Mouse (Mus musculus) yolk sac, embryonic 10.5 days (tissue): Measurements from ENCODE around the gene Fam189a2.

Experiments used
- DNase-seq: peaks from one replicate; pipeline ENCODE4 v3.0.0-alpha.2; 2017; ENCODE audit warnings: low spot score

Fam189a2 gene

GRCm38 (mm10) chr19:24030871-24031556, at the start of gene Fam189a2:
Gene Fam189a2 (minus strand): TSS chr19:24031019.
- peak; percentile 47 for DNase-seq

DNA sequence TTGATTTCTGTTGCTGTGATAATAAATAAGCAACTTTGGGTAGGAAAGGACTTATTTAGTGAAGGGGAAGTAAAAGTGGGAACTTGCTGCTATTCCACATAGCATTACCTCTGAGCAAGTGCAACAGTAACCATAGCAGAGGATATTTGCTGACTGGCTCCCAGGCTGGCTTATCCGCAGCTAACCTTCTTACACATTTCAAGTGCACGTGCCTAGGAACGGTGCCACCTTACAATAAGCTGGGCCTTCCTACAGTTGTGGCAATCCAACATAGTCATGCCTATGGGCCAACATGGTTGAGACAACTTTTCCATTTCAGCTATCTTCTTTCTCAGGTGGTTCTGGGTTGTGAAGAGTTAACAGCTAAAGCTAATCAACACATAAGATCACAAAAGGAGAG, 46.8 kb upstream of the Fam189a2 start:
- DNase-seq, result no peak

- DNase-seq, result no peak
These were observed 45.7 kb upstream of the Fam189a2 start for GRCm38 (mm10) chr19:24076536-24076935.

DNA sequence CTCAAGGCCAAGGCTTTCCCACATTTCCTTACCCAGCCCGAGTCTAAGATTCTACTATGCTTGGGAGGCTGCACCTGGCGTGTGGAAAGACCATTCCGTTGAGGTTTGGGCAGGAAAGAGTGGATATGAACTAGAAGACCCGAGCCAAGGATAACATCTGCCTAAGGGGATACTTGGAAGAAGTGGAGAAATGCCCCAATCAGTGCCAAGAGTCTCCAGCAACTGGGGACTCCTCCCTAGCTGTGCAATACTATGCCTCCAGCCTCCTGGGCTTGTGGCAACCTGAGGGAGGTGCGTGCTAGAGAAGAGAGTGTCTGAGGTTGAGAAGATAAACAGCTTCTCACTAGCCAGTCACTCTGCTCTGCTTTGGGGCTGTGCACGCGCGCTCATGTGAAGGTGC, 45.1 kb upstream of the Fam189a2 start:
- no peak for DNase-seq

DNA sequence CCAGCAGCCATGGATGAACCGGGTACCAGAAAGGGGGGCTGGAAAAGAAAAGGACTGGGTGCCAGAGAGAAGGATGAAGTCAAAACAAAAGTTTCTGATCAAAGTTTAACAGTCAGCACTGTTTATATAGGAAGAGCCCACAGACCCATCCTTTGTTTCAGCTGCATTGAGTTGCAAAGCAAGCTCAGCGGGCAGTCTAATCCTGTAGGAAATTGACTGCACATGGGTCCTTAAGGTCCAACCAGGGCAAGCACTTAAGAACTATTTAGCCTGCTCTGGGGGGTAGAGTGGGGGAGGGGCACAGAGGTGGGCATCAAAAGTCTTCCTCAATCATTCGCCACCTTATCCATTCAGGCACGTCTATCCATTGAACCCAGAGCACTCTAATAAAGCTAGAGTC, 42.3 kb upstream of the Fam189a2 start:
- no peak for DNase-seq

DNA sequence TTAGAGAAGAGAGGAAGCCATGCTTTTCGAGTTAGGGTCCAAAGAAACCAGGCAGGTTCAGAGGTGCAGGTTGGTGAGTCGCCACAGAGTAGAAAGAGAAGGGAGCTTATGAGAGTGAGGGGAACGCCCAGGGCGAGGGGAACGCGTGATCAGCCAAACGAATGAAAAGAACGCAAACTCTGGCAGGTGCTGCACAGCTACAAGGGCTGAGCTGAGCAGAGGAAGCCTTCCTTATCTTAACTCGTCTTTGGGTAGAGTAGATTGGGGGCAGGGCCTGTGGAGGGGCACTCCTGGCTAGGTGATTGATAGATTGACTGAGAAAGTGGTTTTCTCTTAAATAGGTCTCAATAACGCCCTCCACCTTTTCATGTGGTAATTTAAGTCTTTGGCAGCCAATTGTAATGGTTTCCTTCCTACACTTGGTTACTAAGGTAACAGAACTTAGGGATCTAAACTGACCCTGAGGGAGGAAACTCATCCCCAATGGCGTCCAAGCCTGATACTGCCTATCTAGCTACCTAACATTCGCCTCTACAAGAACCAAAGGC, 33.6 kb upstream of the Fam189a2 start:
- no peak for DNase-seq

DNA sequence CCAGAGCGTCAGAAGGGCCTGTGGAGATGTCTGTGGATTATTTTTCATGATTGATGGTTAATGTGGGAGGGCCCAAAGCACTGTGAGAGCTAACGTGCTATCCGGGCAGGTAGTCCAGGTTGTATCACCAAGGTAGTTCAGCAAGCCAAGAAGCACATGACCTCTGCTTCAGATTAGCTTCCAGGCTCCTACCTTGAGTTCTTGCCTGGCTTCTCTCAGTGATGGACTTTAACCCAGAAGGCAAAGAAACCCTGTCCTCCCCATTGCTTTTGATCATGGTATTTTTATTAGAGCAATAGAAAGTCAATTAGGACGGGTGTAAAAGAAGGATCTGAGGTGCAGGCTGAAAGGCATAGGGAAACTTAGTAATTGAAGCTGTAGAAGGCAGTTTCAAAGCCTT, 32.8 kb upstream of the Fam189a2 start:
- no peak for DNase-seq

DNA sequence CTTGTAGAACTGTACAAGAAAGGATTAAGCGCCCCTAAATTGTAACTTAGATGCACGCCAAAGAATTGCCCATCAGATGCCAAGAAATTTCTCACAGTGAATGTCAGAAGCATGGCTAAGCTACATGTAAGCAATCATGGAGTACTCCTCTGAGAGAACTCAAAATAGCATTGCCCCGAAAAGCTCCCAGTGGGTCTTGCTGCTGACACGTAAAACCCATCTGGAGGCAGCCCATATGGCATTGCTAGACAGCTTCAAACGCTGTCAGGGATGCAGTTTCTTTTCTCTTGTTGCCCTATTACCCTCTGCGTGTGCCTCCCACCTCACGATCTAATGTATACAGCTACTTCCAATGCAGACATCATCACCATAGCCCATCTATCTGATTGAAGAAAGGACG, 28.0 kb upstream of the Fam189a2 start:
- no peak for DNase-seq

- no peak for DNase-seq
These were observed 27.2 kb upstream of the Fam189a2 start for GRCm38 (mm10) chr19:24058021-24058420.

- DNase-seq, result no peak
These were observed 26.1 kb upstream of the Fam189a2 start for GRCm38 (mm10) chr19:24056880-24057279.

DNA sequence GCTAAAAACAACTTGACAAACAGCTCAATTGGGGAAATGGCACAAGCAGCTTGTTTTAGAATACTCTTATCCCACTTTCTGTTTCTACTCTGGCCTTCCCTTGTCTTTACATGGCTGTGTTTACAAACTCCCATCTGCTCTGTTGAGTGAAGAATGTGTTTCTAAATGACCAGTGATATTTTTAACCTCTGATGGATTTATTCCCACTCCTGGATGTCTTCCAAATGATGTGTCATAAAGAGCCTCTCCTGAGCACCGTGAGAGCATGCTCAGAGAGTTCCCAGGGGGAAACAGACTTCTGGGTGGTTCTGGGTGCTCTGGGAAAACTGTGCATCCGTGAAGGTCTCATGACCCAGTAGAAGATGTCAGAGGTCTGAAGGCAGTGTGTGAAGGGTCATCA, 24.1 kb upstream of the Fam189a2 start:
- no peak for DNase-seq

- DNase-seq, result no peak
These were observed 23.4 kb upstream of the Fam189a2 start for GRCm38 (mm10) chr19:24054265-24054664.

DNA sequence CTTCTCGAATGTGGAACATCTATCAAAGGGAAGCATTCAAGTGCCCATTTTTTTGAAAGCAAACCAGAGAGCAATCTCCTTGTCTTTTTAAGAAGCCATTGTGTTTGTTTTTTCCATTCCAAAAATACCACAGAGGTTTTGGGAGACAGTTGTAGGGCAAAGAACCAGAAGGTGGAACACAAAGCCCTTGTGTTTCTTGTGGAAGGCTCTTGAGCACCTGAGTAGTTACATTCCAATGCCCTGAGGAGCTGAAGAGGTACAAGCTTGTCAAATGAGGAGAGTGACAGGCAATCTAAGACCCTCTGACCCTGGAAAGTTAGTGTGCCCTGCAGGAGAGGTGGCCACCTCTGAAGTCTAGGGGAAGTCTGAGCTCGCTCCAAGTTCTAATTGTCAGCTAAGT, 19.7 kb upstream of the Fam189a2 start:
- DNase-seq, result no peak

DNA sequence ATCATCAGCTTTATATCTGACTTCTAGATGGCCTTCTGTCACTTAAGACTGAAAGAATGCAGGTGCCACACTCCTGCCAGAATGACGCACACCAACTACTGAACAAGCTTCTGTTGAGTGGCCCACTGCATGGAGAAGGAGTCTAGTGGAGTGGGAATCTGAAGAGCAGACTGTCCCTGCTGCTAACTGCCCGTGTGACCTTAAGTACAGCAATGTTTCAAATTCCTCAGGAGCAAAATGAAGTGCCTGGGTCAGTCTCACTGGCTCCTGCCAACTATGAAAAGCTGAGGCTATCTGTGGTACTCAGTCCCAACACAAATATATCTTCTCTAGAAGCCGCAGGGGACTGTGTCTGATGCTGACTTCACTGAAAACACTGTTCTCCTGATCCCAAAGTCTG, 18.5 kb upstream of the Fam189a2 start:
- DNase-seq, result no peak

GRCm38 (mm10) chr19:24046395-24046993, 15.7 kb upstream of the Fam189a2 start:
- no peak for DNase-seq

DNA sequence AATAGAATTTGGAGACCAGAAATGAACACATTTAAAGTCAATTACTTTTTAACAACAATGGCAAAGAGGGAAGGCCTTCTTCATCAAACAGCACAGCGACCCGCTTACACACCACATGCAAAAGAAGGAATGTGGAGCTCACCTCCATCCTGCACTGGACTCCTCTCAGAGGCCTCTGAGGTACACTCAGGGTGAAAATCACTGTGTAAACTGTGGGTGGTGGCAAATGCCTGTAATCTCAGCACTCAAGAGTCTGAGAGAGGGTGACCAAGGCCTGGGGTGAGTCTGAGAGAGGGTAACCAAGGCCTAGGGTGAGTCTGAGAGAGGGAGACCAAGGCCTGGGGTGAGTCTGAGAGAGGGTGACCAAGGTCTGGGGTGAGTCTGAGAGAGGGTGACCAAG, 11.6 kb upstream of the Fam189a2 start:
- no peak for DNase-seq

GRCm38 (mm10) chr19:24039061-24039853, 8.4 kb upstream of the Fam189a2 start:
- no peak for DNase-seq

DNA sequence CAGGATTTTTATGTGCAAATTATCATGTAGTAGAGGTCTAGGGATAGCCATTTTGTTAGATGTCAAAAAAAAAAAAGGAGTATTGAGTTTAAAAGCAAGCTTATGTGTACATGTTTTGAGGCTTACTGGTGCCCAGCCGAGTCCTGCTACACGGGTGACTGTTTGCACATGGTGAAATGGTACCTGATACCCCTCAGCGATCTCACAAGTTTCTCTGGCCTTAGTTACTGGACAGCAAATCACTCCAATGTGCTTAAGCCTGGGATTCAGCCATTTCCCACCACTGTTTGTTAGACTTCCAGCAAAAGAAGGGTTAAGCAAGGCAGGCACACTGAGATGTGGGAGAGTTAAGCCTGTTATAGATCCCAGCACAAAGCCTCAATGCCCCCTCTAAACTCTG, 3.5 kb upstream of the Fam189a2 start:
- DNase-seq, result no peak

DNA sequence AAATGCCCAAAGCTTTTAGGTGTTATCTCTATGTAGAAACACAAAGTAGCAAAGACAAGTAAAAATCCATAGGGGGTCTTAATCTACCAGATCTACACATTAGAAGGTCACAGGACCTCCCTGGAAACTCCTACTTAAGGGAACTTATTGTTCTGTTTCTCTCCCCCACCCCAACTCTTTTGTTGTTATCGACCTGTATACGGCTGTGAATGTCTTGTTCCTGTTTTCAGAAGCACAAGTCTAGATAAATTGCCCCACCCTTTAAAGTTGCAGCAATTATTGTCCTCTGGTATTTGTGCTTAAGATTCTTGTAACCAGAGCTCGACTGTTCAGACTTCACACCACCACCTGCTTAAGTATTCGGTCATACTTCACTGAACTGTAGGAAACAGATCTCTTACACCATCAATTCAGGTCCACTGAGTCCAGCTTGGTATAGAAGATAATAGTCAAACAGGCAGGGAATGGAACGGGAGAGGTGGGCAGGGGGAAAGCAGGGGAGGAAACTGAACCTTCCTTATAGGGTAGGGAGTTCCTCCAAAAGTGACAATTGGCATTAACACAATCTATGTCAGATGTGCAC, 1.9 kb upstream of the Fam189a2 start:
- DNase-seq, result no peak

DNA sequence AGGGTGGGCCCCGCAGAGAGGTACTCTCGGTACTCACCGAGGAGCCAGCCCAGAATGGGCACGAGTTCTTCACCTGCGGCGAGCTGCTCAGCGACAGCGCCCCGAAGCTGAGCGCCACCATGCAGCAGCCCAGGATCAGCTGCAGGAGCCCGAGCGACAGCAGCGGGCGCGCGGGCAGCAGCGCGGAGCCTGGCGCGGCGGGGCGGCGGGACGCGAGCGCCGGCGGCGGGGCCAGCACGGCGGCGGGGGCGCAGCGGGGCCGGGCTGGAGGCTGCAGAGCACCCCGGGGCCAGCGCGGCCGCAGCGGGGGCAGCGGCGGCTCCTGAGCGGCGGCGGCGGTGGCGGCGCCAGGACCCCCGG, 328 bp downstream of the Fam189a2 start:
- DNase-seq, result no peak

- no peak for DNase-seq
These were observed 956 bp downstream of the Fam189a2 start for GRCm38 (mm10) chr19:24029616-24030510.

DNA sequence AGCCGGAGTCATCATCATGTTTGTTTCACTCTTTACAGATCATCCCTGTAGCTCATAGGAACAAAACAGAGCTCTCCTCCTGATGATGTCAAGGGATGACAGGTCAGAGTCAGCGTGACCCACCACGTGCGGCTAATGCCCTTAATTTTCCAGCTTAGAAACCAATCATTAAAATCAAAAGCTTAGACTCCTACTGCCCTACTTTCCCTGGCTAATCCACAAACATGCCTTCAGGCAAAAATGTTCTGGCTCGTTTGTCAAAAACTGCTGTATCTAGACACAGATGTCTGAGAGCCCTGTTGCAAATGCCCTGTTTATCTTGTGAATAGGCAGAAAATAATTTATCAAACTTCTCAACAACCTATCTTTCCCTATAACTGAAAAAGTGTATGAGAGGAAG, 4.9 kb downstream of the Fam189a2 start:
- no peak for DNase-seq
